Mouse (Mus musculus) heart, embryonic 11.5 days (tissue): ENCODE measurements at regions not wholly inside any gene's neighbourhood (a gene's known extent, or its start where the extent isn't known, plus 50 kb on each side); places are given as distances from the start of the nearest gene placed in this dataset.

Experiments used
- ATAC-seq: fragments of 200-750 bp; cut with Nextera tagmentation; replicated peaks from 2 replicates; pipeline ENCODE4 v1.8.0; 2017; ENCODE audit warnings: moderate library complexity; ENCODE audit not compliant: insufficient number of reproducible peaks, low FRiP score, low TSS enrichment
- H3K27ac ChIP-seq: fragments of 300-500 bp; sonication (generic); 2 replicates; pipeline ENCODE4 v1.5.1; 2014; ENCODE audit warnings: mild to moderate bottlenecking, low read depth, low read length
- H3K27me3 ChIP-seq: fragments of 300-500 bp; sonication (generic); 2 replicates; pipeline ENCODE4 v1.6.1; 2014; ENCODE audit warnings: mild to moderate bottlenecking, low read length, mixed read lengths; ENCODE audit not compliant: control insufficient read depth, insufficient read depth
- H3K36me3 ChIP-seq: fragments of 300-500 bp; sonication (generic); 2 replicates; pipeline ENCODE4 v1.6.1; 2014; ENCODE audit warnings: mild to moderate bottlenecking, low read length, moderate library complexity, mixed read lengths; ENCODE audit not compliant: control insufficient read depth, insufficient read depth
- H3K4me1 ChIP-seq: fragments of 300-500 bp; sonication (generic); 2 replicates; pipeline ENCODE4 v1.6.1; 2014; ENCODE audit warnings: low read length; ENCODE audit not compliant: control insufficient read depth, insufficient read depth
- H3K4me2 ChIP-seq: fragments of 300-500 bp; sonication (generic); 2 replicates; pipeline ENCODE4 v1.6.1; 2014; ENCODE audit warnings: mild to moderate bottlenecking, moderate library complexity
- H3K4me3 ChIP-seq: fragments of 300-500 bp; sonication (generic); 2 replicates; pipeline ENCODE4 v1.5.1; 2014; ENCODE audit warnings: low read depth, low read length
- H3K9ac ChIP-seq: fragments of 300-500 bp; sonication (generic); 2 replicates; pipeline ENCODE4 v1.6.1; 2014; ENCODE audit warnings: mild to moderate bottlenecking, low read depth, low read length, moderate library complexity
- H3K9me3 ChIP-seq: fragments of 300-500 bp; sonication (generic); replicated peaks from 2 replicates; pipeline ENCODE4 v1.6.1; 2016; ENCODE audit warnings: low read length; ENCODE audit not compliant: control insufficient read depth
- WGBS: fragments of 180-500 bp; shearing (Covaris S2); extraction: QIAGEN DNeasy Blood & Tissue Kit; methylation state at CpG from one replicate; pipeline ENCODE4 v1.1.7; 2014; ENCODE audit not compliant: insufficient replicate concordance; 5-methylcytosine and 5-hydroxymethylcytosine counted together

GRCm38 (mm10) chr16:77238358-77239175 is 225.1 kb downstream of the Usp25 start:
- ATAC-seq: no peak
- H3K36me3 ChIP-seq: no peaks in the 10 kb centered on the region
- H3K27me3 ChIP-seq: no peaks in the 10 kb centered on the region
- no peak overlapping the region for H3K4me3 ChIP-seq
- WGBS: 78% methylated on average over 13 of the region's 13 CpGs
- no peak overlapping the region for H3K4me2 ChIP-seq
- no peaks in the 10 kb centered on the region for H3K4me1 ChIP-seq
- H3K9me3 ChIP-seq: no peaks in the 10 kb centered on the region
- H3K9ac ChIP-seq: no peak overlapping the region
- H3K27ac ChIP-seq: no peak overlapping the region

- Histone ChIP-seq H3K9me3 (no peaks in the 10 kb centered on the region), H3K4me2 (no peak overlapping the region), H3K4me3 (no peak overlapping the region), H3K27me3 (no peaks in the 10 kb centered on the region), H3K36me3 (no peaks in the 10 kb centered on the region), H3K4me1 (no peaks in the 10 kb centered on the region), H3K9ac (no peak overlapping the region), H3K27ac (no peak overlapping the region)
- WGBS: 81% methylated on average over 7 of the region's 7 CpGs
- ATAC-seq: no peak
These were observed 224.3 kb downstream of the Usp25 start for GRCm38 (mm10) chr16:77237631-77238357.

- H3K4me1 ChIP-seq: no peaks in the 10 kb centered on the region
- no peaks in the 10 kb centered on the region for H3K27me3 ChIP-seq
- no peak for ATAC-seq
- no peaks in the 10 kb centered on the region for H3K9me3 ChIP-seq
- H3K4me3 ChIP-seq: 0 out of 2 replicates have a peak overlapping the region, but pooled peaks have one; percentile 18
- peak overlapping the region; percentile 47; the same call in 1 of the 2 replicates for H3K4me2 ChIP-seq
- H3K27ac ChIP-seq: peak overlapping the region; percentile 46; the same call in 1 of the 2 replicates
- no peaks in the 10 kb centered on the region for H3K36me3 ChIP-seq
- 72% methylated on average over 2 of the region's 2 CpGs for WGBS
- H3K9ac ChIP-seq: no peak overlapping the region
These were observed 223.7 kb downstream of the Usp25 start for GRCm38 (mm10) chr16:77237272-77237603.

- no peak; the same call in 1 of the 2 replicates for ATAC-seq
- no peaks in the 10 kb centered on the region for H3K4me1 ChIP-seq
- 47% methylated on average over 13 of the region's 13 CpGs for WGBS
- H3K4me3 ChIP-seq: 0 out of 2 replicates have a peak overlapping the region, but pooled peaks have one; percentile 18
- H3K27me3 ChIP-seq: no peaks in the 10 kb centered on the region
- peak overlapping the region; percentile 46; the same call in 1 of the 2 replicates for H3K27ac ChIP-seq
- H3K9me3 ChIP-seq: no peaks in the 10 kb centered on the region
- peak overlapping the region; percentile 47 for H3K4me2 ChIP-seq
- H3K9ac ChIP-seq: no peak overlapping the region
- H3K36me3 ChIP-seq: no peaks in the 10 kb centered on the region
These were observed 223.2 kb downstream of the Usp25 start for GRCm38 (mm10) chr16:77236509-77237271.

- Histone ChIP-seq H3K4me2 (no peak overlapping the region), H3K4me3 (no peak overlapping the region), H3K9ac (no peak overlapping the region), H3K36me3 (no peaks in the 10 kb centered on the region), H3K9me3 (no peaks in the 10 kb centered on the region), H3K4me1 (no peaks in the 10 kb centered on the region), H3K27ac (no peak overlapping the region), H3K27me3 (no peaks in the 10 kb centered on the region)
- ATAC-seq: no peak
- 78% methylated on average over 4 of the region's 4 CpGs for WGBS
These were observed 222.5 kb downstream of the Usp25 start for GRCm38 (mm10) chr16:77236021-77236420.

GRCm38 (mm10) chr16:77235449-77235848 is 221.9 kb downstream of the Usp25 start:
- no peaks in the 10 kb centered on the region for H3K27me3 ChIP-seq
- ATAC-seq: no peak

More at GRCm38 (mm10) chr16:77235449-77235848, 221.9 kb downstream of the Usp25 start:
- Histone ChIP-seq H3K4me1 (no peaks in the 10 kb centered on the region), H3K4me3 (no peak overlapping the region), H3K27ac (no peak overlapping the region), H3K36me3 (no peaks in the 10 kb centered on the region), H3K9me3 (no peaks in the 10 kb centered on the region), H3K9ac (no peak overlapping the region), H3K4me2 (no peak overlapping the region)
- 88% methylated on average over 5 of the region's 5 CpGs for WGBS
